Mouse (Mus musculus) spleen, adult 2 months (tissue): ENCODE results near the gene Ppp3r1.

Source experiments
- CTCF ChIP-seq: fragments of 200-500 bp; IDR thresholded peaks from 2 replicates; pipeline ENCODE4 v1.5.1; 2011; ENCODE audit warnings: mild to moderate bottlenecking, inconsistent platforms; ENCODE audit not compliant: insufficient read depth, insufficient read length, insufficient replicate concordance; ENCODE audit errors: extremely low read depth
- POLR2A ChIP-seq: fragments of 200-500 bp; IDR thresholded peaks from 2 replicates; pipeline ENCODE4 v1.6.1; 2011; ENCODE audit warnings: low read depth, low read length, inconsistent platforms

- TF ChIP-seq CTCF (no peak), POLR2A (no peak)
Measured at GRCm38 (mm10) chr11:17212141-17212495, 53.1 kb downstream of the Ppp3r1 start.
